Mouse (Mus musculus) MEL-GATA-1-ER (cell line): ENCODE measurements around the gene Irgm2.

Source experiments
- DNase-seq: peaks from one replicate; pipeline ENCODE4 v3.0.0-alpha.2; 2012; ENCODE audit warnings: low read depth; ENCODE audit errors: extremely low read depth

Gene Irgm2

GRCm38 (mm10) chr11:58260156-58260555 is 60.7 kb downstream of the Irgm2 start:
- DNase-seq: no peak

GRCm38 (mm10) chr11:58261826-58262225 is 62.4 kb downstream of the Irgm2 start:
- DNase-seq: no peak

- DNase-seq: no peak
Observed at GRCm38 (mm10) chr11:58262336-58262735, 62.9 kb downstream of the Irgm2 start.

- no peak for DNase-seq
Observed at GRCm38 (mm10) chr11:58263516-58263915, 64.1 kb downstream of the Irgm2 start.

GRCm38 (mm10) chr11:58264546-58264945 is 65.1 kb downstream of the Irgm2 start:
- no peak for DNase-seq

GRCm38 (mm10) chr11:58268285-58268684 is 68.9 kb downstream of the Irgm2 start:
- no peak for DNase-seq
